Mouse (Mus musculus) midbrain, embryonic 15.5 days (tissue): Measurements from ENCODE around the gene Hs3st4. TPM values are rescaled to one million over a fixed set of nuclear protein-coding genes. Genes with fewer than 3 reads are reported as not detected.
A peak's percentile ranks its signal among the peaks of the same experiment; 100 is the strongest.

Source experiments
- ATAC-seq: fragments of 200-750 bp; cut with Nextera tagmentation; replicated peaks from 2 replicates; pipeline ENCODE4 v1.8.0; 2017; ENCODE audit warnings: moderate TSS enrichment
- H3K27ac ChIP-seq: fragments of 300-500 bp; sonication (generic); 2 replicates; pipeline ENCODE4 v1.5.1; 2015; ENCODE audit warnings: mild to moderate bottlenecking, inconsistent platforms
- H3K27me3 ChIP-seq: fragments of 300-500 bp; sonication (generic); replicated peaks from 2 replicates; pipeline ENCODE4 v1.6.1; 2015; ENCODE audit warnings: inconsistent platforms
- H3K36me3 ChIP-seq: fragments of 300-500 bp; sonication (generic); replicated peaks from 2 replicates; pipeline ENCODE4 v1.6.1; 2015; ENCODE audit warnings: inconsistent platforms
- H3K4me1 ChIP-seq: fragments of 300-500 bp; sonication (generic); 2 replicates; pipeline ENCODE4 v1.6.1; 2015; ENCODE audit warnings: inconsistent platforms
- H3K4me2 ChIP-seq: fragments of 300-500 bp; sonication (generic); 2 replicates; pipeline ENCODE4 v1.6.1; 2015; ENCODE audit warnings: inconsistent platforms, mild to moderate bottlenecking, moderate library complexity
- H3K4me3 ChIP-seq: fragments of 300-500 bp; sonication (generic); 2 replicates; pipeline ENCODE4 v1.5.1; 2015; ENCODE audit warnings: mild to moderate bottlenecking, inconsistent platforms
- H3K9ac ChIP-seq: fragments of 300-500 bp; sonication (generic); 2 replicates; pipeline ENCODE4 v1.6.1; 2015; ENCODE audit warnings: mild to moderate bottlenecking, inconsistent platforms
- H3K9me3 ChIP-seq: fragments of 300-500 bp; sonication (generic); 2 replicates; pipeline ENCODE4 v1.6.1; 2016; ENCODE audit warnings: inconsistent platforms
- WGBS: fragments of 180-500 bp; shearing (Covaris S2); methylation state at CpG from one replicate; pipeline ENCODE4 v1.1.7; 2015; ENCODE audit warnings: mixed read lengths; 5-methylcytosine and 5-hydroxymethylcytosine counted together
- polyA plus RNA-seq: library from polyadenylated mRNA; unstranded; fragments of >200 nt; fragmentation: Nextera tagmentation; extraction: Ambion mirVana; gene quantifications from 2 replicates; pipeline ENCODE4 v1.2.1, GENCODE M21; 2015

Gene Hs3st4
- 20.4 and 21.6 TPM in 2 replicates for polyA plus RNA-seq

DNA sequence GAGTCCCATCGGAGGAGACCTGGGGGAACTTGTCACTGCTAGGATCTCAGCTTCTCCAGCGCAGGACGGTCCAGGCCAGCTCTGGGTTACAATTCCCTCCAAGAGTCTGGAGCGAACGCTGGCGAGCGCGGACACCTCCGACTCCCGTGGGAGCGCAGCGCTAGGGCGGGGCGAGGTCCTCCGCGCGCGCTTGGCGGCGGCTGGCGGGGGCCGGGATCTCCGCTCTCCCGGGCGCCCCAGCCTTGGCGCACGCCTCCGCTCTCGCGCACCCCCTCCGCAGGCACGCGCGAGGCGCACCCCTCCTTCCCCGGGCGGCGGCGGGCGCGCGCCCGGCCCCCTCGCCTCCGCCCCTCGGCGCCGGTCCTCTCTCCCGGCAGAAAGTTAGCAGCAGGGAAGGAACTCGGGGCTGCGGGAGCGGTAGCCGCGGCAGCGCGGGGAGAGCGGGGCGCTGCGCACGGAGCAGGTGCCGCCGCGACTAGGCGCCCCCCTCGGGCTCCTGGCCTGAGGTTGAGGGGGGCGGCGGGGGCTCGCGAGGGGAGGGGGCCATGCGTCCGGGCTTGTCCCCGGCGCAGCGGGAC, at the start of gene Hs3st4:
Gene Hs3st4, plus strand, starts transcription at position 409 of the 578 bp plus-strand sequence.
- under 1% methylated on average over 68 of the region's 74 CpGs for WGBS
- Histone ChIP-seq H3K27ac (peak within 1 kb of the TSS; percentile 68), H3K27me3 (peaks cover 43% of the 10 kb centered on the region)

GRCm38 (mm10) chr7:123946836-123947235, 35.8 kb upstream of the Hs3st4 start:
- Histone ChIP-seq H3K27me3 (no peaks in the 10 kb centered on the region), H3K36me3 (no peaks in the 10 kb centered on the region), H3K4me3 (no peak overlapping the region), H3K9me3 (no peaks in the 10 kb centered on the region), H3K4me1 (no peaks in the 10 kb centered on the region), H3K27ac (no peak overlapping the region), H3K4me2 (no peak overlapping the region), H3K9ac (no peak overlapping the region)
- 78% methylated on average over 3 of the region's 3 CpGs for WGBS
- no peak for ATAC-seq

More for the DNA sequence above, at the start of gene Hs3st4:
- no peaks in the 10 kb centered on the region for H3K9me3 ChIP-seq
- peaks cover 19% of the 10 kb centered on the region for H3K4me1 ChIP-seq
- peak within 1 kb of the TSS; percentile 76 for H3K4me3 ChIP-seq
- peak within 1 kb of the TSS; percentile 86 for H3K4me2 ChIP-seq
- ATAC-seq, result peak; percentile 60
- peak within 1 kb of the TSS; percentile 71 for H3K9ac ChIP-seq
- H3K36me3 ChIP-seq, result no peaks in the 10 kb centered on the region

DNA sequence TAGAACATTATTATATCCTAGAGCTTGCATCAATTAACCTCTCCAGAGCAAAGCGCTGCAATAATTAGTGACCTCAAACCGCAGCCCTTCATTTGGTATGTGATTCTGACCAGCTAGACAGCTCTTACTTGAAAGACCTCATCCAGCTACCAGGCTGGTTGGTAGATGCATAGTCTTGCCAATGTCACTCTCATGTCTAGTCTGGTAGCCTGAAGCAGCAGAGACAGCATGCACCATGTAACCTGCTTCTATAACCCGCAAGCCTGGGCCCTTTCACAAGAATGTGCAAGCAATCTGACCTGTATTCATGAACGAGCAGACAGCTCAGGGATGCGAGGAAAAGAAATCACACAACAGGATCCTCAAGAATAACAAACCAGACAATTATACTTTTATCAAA, 19.6 kb upstream of the Hs3st4 start:
- 84% methylated on average over 5 of the region's 5 CpGs for WGBS

DNA sequence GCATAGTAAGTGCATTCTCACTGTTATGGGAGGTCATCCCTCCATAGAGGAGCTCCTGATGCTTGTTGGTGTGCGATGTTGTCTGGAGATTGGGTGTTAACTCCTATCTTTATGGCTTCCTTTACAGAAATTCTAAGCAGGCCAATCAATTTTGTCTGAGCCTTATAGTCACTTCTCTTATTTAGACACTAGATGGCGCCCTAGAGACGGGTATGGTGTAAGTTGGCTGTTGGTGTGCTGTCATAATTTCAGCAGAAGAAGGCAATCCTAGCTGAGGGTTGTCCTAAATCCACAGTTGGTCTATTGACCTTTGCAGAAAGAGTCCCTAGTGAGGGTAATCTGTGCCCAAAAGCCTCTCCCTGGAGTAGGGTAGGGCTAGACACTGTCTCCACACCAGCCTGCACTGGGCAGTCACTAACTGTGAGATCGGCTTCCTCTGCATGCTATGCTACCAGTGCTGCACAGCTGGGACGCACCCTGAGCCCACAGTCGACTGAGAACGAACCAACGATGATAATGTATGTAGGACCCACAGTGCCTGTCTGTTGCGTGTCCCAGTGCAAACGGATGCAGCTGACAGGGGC, 18.0 kb upstream of the Hs3st4 start:
- Histone ChIP-seq H3K4me3 (no peak overlapping the region), H3K4me2 (no peak overlapping the region), H3K9me3 (no peaks in the 10 kb centered on the region), H3K36me3 (no peaks in the 10 kb centered on the region), H3K4me1 (no peaks in the 10 kb centered on the region), H3K9ac (no peak overlapping the region), H3K27me3 (no peaks in the 10 kb centered on the region), H3K27ac (no peak overlapping the region)
- 54% methylated on average over 10 of the region's 10 CpGs for WGBS
- no peak for ATAC-seq

More for the DNA sequence above, 19.6 kb upstream of the Hs3st4 start:
- Histone ChIP-seq H3K9ac (no peak overlapping the region), H3K4me2 (no peak overlapping the region), H3K27ac (no peak overlapping the region), H3K9me3 (no peaks in the 10 kb centered on the region), H3K36me3 (no peaks in the 10 kb centered on the region), H3K4me3 (no peak overlapping the region), H3K4me1 (no peaks in the 10 kb centered on the region), H3K27me3 (no peaks in the 10 kb centered on the region)
- no peak for ATAC-seq

DNA sequence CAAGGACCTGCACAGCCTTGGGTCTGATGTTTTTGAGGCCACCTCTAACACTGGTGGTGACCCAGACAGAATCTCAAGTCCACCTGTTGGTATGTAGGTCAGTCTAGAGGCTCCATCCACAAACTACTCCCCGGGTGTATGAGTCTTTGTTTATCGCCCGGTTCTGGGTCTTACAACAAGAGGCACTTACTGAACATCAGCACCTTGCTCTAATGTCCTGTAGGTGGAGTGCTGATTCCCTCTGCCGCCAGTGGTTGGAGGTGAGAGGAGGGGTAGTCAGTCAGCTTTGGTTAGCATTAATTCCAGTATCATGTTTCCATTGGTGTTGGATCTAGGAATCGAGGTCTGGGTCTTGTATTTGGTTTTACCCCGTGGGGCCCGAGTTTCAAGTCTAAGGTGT, 17.2 kb upstream of the Hs3st4 start:
- H3K36me3 ChIP-seq, result no peaks in the 10 kb centered on the region
- no peak overlapping the region for H3K9ac ChIP-seq
- 72% methylated on average over 7 of the region's 7 CpGs for WGBS
- ATAC-seq, result no peak
- no peaks in the 10 kb centered on the region for H3K27me3 ChIP-seq
- H3K4me2 ChIP-seq, result no peak overlapping the region
- H3K4me1 ChIP-seq, result no peaks in the 10 kb centered on the region
- H3K27ac ChIP-seq, result no peak overlapping the region
- no peak overlapping the region for H3K4me3 ChIP-seq
- no peaks in the 10 kb centered on the region for H3K9me3 ChIP-seq

DNA sequence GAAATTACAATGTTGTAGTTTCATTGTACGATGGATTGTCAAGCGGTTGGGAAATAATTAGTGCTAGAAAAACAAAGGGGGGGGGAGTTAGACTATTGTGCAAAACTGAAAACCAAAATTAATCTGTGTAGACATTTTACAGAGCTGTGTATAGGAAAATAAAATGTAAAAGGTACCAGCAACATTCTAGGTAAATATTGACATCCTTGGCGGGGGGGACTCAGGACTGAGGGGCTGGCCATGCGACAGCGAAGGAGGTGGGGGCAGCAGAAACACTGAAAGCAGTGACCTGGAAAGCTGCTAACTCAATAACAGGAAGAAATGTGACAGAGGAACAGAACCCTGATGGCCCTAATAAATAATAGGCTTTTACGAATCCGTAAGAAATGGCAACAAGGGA, 7.2 kb upstream of the Hs3st4 start:
- ATAC-seq, result no peak
- Histone ChIP-seq H3K4me1 (0 out of 2 replicates have a peak, but pooled peaks cover 6% of the 10 kb centered on the region), H3K36me3 (no peaks in the 10 kb centered on the region), H3K9ac (no peak overlapping the region), H3K4me2 (no peak overlapping the region), H3K9me3 (no peaks in the 10 kb centered on the region), H3K27me3 (peaks cover under 1% of the 10 kb centered on the region; the same call in 1 of the 2 replicates), H3K27ac (no peak overlapping the region), H3K4me3 (no peak overlapping the region)
- 50% methylated on average over 7 of the region's 7 CpGs for WGBS

- 20% methylated on average over 7 of the region's 7 CpGs for WGBS
- peaks cover 41% of the 10 kb centered on the region for H3K27me3 ChIP-seq
Observed at GRCm38 (mm10) chr7:123981435-123981834, 1.2 kb upstream of the Hs3st4 start.

GRCm38 (mm10) chr7:123982010-123982409, 659 bp upstream of the Hs3st4 start:
- Histone ChIP-seq H3K27ac (peak overlapping the region; percentile 39), H3K4me3 (peak overlapping the region; percentile 76), H3K9ac (peak overlapping the region; percentile 71), H3K36me3 (no peaks in the 10 kb centered on the region), H3K9me3 (no peaks in the 10 kb centered on the region), H3K4me1 (peaks cover 19% of the 10 kb centered on the region), H3K27me3 (peaks cover 43% of the 10 kb centered on the region), H3K4me2 (peak overlapping the region; percentile 86)
- 2% methylated on average over 5 of the region's 5 CpGs for WGBS
- no peak; the same call in 1 of the 2 replicates for ATAC-seq

More at GRCm38 (mm10) chr7:123981435-123981834, 1.2 kb upstream of the Hs3st4 start:
- H3K4me1 ChIP-seq, result peaks cover 19% of the 10 kb centered on the region
- H3K4me3 ChIP-seq, result peak overlapping the region; percentile 76
- no peaks in the 10 kb centered on the region for H3K9me3 ChIP-seq
- peak overlapping the region; percentile 86 for H3K4me2 ChIP-seq
- no peak for ATAC-seq
- no peak overlapping the region for H3K27ac ChIP-seq
- H3K36me3 ChIP-seq, result no peaks in the 10 kb centered on the region
- peak overlapping the region; percentile 71; the same call in 1 of the 2 replicates for H3K9ac ChIP-seq

GRCm38 (mm10) chr7:123983177-123984046, 743 bp downstream of the Hs3st4 start:
- Histone ChIP-seq H3K4me2 (peak overlapping the region; percentile 86), H3K36me3 (no peaks in the 10 kb centered on the region), H3K9me3 (no peaks in the 10 kb centered on the region), H3K27ac (peak overlapping the region; percentile 68), H3K4me1 (peaks cover 19% of the 10 kb centered on the region), H3K9ac (peak overlapping the region; percentile 71), H3K27me3 (peaks cover 43% of the 10 kb centered on the region), H3K4me3 (peak overlapping the region; percentile 76)
- ATAC-seq, result peak; percentile 65
- WGBS, result 1% methylated on average over 78 of the region's 97 CpGs

GRCm38 (mm10) chr7:123992121-123992520, 9.5 kb downstream of the Hs3st4 start:
- no peak overlapping the region for H3K9ac ChIP-seq
- H3K9me3 ChIP-seq, result no peaks in the 10 kb centered on the region
- no peaks in the 10 kb centered on the region for H3K36me3 ChIP-seq
- WGBS, result 69% methylated on average over 3 of the region's 3 CpGs
- no peak overlapping the region for H3K4me2 ChIP-seq
- no peak overlapping the region for H3K4me3 ChIP-seq
- no peak for ATAC-seq
- no peaks in the 10 kb centered on the region for H3K4me1 ChIP-seq
- no peaks in the 10 kb centered on the region for H3K27me3 ChIP-seq
- H3K27ac ChIP-seq, result no peak overlapping the region

DNA sequence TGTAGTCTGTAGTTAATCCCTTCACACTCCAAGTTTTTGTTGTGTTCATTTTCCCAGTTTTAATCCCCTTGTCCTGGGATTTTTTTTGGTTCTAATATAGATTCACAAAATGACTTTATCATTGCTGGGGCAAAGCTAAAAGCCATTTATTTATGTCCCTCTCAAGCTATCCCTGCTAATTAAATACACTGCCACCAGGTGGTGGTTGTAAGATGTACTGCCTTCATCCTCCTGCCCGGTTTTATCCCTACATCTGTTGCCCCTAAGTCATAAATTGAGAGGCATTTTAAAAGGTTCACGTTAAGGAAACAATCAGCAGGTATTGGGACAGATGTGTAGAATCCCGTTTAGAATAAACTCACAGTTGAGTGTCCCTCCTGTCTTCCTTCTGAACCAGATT, 14.6 kb downstream of the Hs3st4 start:
- H3K9me3 ChIP-seq, result no peaks in the 10 kb centered on the region
- ATAC-seq, result no peak
- no peaks in the 10 kb centered on the region for H3K27me3 ChIP-seq
- no peaks in the 10 kb centered on the region for H3K4me1 ChIP-seq
- H3K27ac ChIP-seq, result no peak overlapping the region
- H3K4me3 ChIP-seq, result no peak overlapping the region
- H3K9ac ChIP-seq, result no peak overlapping the region
- no peak overlapping the region for H3K4me2 ChIP-seq
- 50% methylated on average over 3 of the region's 3 CpGs for WGBS
- no peaks in the 10 kb centered on the region for H3K36me3 ChIP-seq

- H3K27ac ChIP-seq, result no peak overlapping the region
- no peak overlapping the region for H3K9ac ChIP-seq
- WGBS, result 81% methylated on average over 7 of the region's 7 CpGs
- H3K4me1 ChIP-seq, result no peaks in the 10 kb centered on the region
- H3K4me2 ChIP-seq, result no peak overlapping the region
- no peak overlapping the region for H3K4me3 ChIP-seq
- no peaks in the 10 kb centered on the region for H3K9me3 ChIP-seq
- H3K27me3 ChIP-seq, result no peaks in the 10 kb centered on the region
- H3K36me3 ChIP-seq, result no peaks in the 10 kb centered on the region
- no peak for ATAC-seq
Observed at GRCm38 (mm10) chr7:123998601-123999000, 15.9 kb downstream of the Hs3st4 start.
